Mouse (Mus musculus): ENCODE data around the gene Iqcn. TPM values are rescaled to one million over a fixed set of nuclear protein-coding genes. Genes with fewer than 3 reads are reported as not detected.

The Iqcn gene
- polyA plus RNA-seq, 1 experiment from 2014 or later: not detected

DNA sequence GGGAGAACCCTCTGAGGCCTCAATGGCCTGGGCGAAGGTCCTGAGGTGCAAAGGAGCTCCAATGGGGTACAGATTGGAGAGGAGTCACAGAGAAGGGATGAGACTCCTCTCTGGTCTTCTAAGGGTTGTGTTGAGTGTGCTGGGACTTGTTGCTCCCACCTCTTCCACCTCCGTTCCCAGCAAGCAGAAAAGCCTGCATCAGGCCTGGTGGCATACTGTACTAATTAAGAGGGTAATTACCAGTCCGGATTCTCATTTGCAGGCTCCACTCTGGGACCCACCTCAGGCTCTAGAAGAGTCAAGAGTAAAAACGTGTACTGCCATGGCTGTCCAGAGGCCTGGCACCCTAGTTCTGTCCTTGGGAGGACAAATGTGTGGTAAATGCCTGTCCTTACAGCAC lies 6.3 kb upstream of the Iqcn start:
- H3K9ac ChIP-seq (ENCODE audit: low read depth, low read length): peak overlapping the region; percentile 68
- peaks cover 33% of the 10 kb centered on the region for H3K4me1 ChIP-seq (ENCODE audit: control insufficient read depth, insufficient read depth, low read depth, low read length)
- H3K27ac ChIP-seq (ENCODE audit: low read depth, low read length): peak overlapping the region; percentile 65
- no peaks in the 10 kb centered on the region for H3K9me3 ChIP-seq (ENCODE audit: control insufficient read depth, low read length)
- no peaks in the 10 kb centered on the region for H3K27me3 ChIP-seq (replicated peaks; ENCODE audit: control insufficient read depth, insufficient read depth, low read length)
- peak overlapping the region; percentile 32; the same call in 1 of the 2 replicates for H3K4me3 ChIP-seq (ENCODE audit: low read length)
- H3K36me3 ChIP-seq (ENCODE audit: control insufficient read depth, insufficient read depth, low read length): no peaks in the 10 kb centered on the region
- WGBS: 31% methylated on average over 4 of the region's 4 CpGs
- ATAC-seq: no peak
- peak overlapping the region; percentile 67 for H3K4me2 ChIP-seq (ENCODE audit: low read length)

DNA sequence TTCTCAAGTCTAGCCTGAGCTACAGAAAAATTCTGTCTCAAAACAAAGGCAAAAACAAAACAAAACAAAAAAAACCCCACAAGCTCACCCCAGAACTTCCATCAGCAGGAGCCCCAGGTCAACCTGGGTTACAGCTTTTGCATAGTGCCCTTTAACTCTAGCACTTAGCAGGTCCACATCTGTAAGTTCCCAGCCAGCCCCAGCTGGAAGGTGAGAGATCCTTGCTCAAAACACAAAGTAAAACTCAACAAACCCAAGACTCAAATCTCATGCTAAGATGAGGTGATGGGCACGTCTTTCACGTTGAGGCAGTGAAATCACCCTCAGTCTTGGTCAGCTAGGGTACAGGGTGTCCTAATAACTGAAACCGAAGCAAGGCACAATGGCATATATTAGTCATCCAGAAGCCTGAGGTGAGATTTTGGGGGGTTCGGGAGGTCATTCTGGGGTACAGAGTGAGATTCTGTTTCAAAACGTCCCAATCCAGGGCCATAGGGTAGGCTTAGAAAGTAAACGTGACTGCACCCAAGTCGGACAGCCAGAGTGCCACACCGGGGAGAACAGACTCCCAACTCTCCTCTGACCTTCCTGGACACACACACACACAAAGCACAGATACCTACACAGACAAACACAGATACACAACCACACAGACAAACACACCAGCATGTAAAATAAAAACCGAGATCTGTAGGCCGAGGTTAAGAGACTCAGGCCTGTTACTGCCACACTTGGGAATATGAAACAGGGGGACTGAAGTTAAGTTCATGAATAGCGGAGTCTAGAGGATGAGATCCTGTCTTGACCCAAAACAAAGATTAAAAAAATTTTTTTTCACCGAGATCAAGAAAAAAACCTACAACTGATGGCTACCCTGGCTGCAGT lies 5.6 kb upstream of the Iqcn start:
- H3K27ac ChIP-seq (ENCODE audit: low read depth, low read length): peak overlapping the region; percentile 91
- WGBS: 72% methylated on average over 12 of the region's 12 CpGs
- H3K4me2 ChIP-seq (ENCODE audit: low read length): peak overlapping the region; percentile 65
- peak overlapping the region; percentile 56 for H3K9ac ChIP-seq (ENCODE audit: low read depth, low read length)
- no peaks in the 10 kb centered on the region for H3K36me3 ChIP-seq (ENCODE audit: control insufficient read depth, insufficient read depth, low read length)
- H3K9me3 ChIP-seq (ENCODE audit: control insufficient read depth, low read length): no peaks in the 10 kb centered on the region
- peak overlapping the region; percentile 95 for H3K4me3 ChIP-seq (ENCODE audit: low read length)
- H3K4me1 ChIP-seq (ENCODE audit: control insufficient read depth, insufficient read depth, low read depth, low read length): peaks cover 37% of the 10 kb centered on the region
- ATAC-seq: no peak
- no peaks in the 10 kb centered on the region for H3K27me3 ChIP-seq (replicated peaks; ENCODE audit: control insufficient read depth, insufficient read depth, low read length)

DNA sequence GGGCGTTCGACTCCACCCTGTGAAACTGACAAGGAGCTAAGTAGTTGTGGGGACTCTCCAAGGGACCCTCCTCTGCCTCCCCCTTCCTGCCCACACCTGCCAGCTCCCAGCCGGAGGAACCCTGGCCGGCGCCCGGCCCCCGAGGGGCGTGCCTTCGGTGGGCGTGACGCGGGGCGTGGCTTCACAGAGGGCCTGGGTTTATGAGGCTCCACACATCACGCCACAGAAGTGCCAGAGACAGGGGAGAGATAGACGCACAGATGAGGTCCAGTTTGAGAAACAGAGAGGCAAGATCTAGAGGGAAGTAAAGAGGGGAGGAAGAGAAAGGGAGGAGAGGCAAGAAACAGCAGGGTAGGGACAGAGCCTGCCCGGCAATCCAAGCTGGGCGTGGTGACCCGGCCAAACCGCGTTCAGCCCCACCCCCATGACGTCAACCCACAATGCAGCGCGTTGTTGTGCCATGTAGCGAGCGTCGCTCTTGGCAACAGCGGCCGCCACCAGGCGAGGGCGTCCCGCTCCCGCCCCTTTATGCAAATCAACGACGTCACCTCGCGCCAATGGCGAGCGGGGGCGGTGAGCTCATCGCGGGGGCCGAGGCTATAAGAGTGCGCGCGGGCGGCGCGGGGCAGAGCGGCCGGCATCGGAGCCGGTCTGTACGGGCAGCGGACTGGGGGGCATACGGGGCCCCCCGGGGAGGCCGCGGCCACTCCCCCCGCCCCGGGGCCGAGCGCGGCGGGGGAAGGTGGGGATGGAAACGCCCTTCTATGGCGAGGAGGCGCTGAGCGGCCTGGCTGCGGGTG lies 4.7 kb upstream of the Iqcn start, which contains the start of gene Jund:
Jund (plus strand) TSS at position 640 of the 800 bp plus-strand sequence.
- under 1% methylated on average over 56 of the region's 69 CpGs for WGBS
- H3K9ac ChIP-seq (ENCODE audit: low read depth, low read length): peak within 1 kb of the TSS; percentile 99
- peak within 1 kb of the TSS; percentile 99 for H3K27ac ChIP-seq (ENCODE audit: low read depth, low read length)
- peak; percentile 88 for ATAC-seq
- H3K27me3 ChIP-seq (replicated peaks; ENCODE audit: control insufficient read depth, insufficient read depth, low read length): no peaks in the 10 kb centered on the region
- H3K9me3 ChIP-seq (ENCODE audit: control insufficient read depth, low read length): no peaks in the 10 kb centered on the region
- peaks cover 42% of the 10 kb centered on the region for H3K4me1 ChIP-seq (ENCODE audit: control insufficient read depth, insufficient read depth, low read depth, low read length)
- no peaks in the 10 kb centered on the region for H3K36me3 ChIP-seq (ENCODE audit: control insufficient read depth, insufficient read depth, low read length)
- peak within 1 kb of the TSS; percentile 95 for H3K4me3 ChIP-seq (ENCODE audit: low read length)
- peak within 1 kb of the TSS; percentile 86 for H3K4me2 ChIP-seq (ENCODE audit: low read length)

DNA sequence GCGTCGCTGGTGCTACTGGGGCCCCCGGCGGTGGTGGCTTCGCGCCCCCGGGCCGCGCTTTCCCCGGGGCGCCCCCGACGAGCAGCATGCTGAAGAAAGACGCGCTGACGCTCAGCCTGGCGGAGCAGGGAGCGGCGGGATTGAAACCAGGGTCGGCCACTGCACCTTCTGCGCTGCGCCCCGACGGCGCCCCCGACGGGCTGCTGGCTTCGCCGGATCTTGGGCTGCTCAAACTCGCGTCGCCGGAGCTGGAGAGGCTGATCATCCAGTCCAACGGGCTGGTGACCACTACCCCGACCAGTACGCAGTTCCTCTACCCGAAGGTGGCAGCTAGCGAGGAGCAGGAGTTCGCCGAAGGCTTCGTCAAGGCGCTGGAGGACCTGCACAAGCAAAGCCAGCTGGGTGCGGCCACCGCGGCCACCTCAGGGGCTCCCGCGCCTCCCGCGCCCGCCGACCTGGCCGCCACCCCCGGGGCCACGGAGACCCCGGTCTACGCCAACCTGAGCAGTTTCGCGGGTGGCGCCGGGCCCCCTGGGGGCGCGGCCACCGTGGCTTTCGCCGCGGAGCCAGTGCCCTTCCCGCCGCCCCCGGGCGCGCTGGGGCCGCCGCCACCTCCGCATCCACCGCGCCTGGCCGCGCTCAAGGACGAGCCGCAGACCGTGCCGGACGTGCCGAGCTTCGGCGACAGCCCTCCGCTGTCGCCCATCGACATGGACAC lies 4.0 kb upstream of the Iqcn start:
- Histone ChIP-seq H3K27ac (ENCODE audit: low read depth, low read length) (peak overlapping the region; percentile 99), H3K36me3 (ENCODE audit: control insufficient read depth, insufficient read depth, low read length) (no peaks in the 10 kb centered on the region), H3K9ac (ENCODE audit: low read depth, low read length) (peak overlapping the region; percentile 99), H3K9me3 (ENCODE audit: control insufficient read depth, low read length) (no peaks in the 10 kb centered on the region), H3K4me3 (ENCODE audit: low read length) (peak overlapping the region; percentile 95), H3K27me3 (replicated peaks; ENCODE audit: control insufficient read depth, insufficient read depth, low read length) (no peaks in the 10 kb centered on the region), H3K4me2 (ENCODE audit: low read length) (peak overlapping the region; percentile 86), H3K4me1 (ENCODE audit: control insufficient read depth, insufficient read depth, low read depth, low read length) (peaks cover 42% of the 10 kb centered on the region)
- WGBS: under 1% methylated on average over 76 of the region's 89 CpGs
- ATAC-seq: peak; percentile 5; the same call in 1 of the 2 replicates

DNA sequence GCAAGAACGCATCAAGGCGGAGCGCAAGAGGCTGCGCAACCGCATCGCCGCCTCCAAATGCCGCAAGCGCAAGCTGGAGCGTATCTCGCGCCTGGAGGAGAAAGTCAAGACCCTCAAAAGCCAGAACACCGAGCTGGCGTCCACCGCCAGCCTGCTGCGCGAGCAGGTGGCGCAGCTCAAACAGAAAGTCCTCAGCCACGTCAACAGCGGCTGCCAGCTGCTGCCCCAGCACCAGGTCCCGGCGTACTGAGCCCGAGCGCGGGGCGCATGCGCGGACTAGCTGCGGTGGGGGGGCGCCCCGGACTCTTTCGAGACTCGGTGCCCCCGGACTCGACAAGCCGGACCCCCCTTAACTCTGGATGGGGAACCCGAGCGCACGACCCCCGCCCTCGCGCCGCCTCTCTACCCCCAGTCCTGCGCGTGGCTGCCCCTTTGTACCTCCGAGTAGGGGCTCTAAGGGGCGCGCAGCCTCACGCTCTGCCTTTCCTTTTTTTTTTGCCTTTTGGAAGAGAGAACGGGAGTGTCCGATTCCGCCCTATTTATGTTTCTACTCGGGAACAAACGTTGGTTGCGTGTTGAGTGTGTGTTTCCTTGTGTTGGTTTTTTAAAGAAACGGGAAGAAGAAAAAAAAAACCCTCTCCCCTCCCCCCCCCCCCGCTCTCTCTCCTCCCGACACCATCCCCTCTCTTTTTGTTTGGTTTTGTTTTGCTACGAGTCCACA lies 3.3 kb upstream of the Iqcn start:
- H3K9ac ChIP-seq (ENCODE audit: low read depth, low read length): peak overlapping the region; percentile 99
- H3K27ac ChIP-seq (ENCODE audit: low read depth, low read length): peak overlapping the region; percentile 99
- H3K4me2 ChIP-seq (ENCODE audit: low read length): peak overlapping the region; percentile 86
- no peaks in the 10 kb centered on the region for H3K27me3 ChIP-seq (replicated peaks; ENCODE audit: control insufficient read depth, insufficient read depth, low read length)
- peaks cover 42% of the 10 kb centered on the region for H3K4me1 ChIP-seq (ENCODE audit: control insufficient read depth, insufficient read depth, low read depth, low read length)
- H3K4me3 ChIP-seq (ENCODE audit: low read length): peak overlapping the region; percentile 95
- H3K36me3 ChIP-seq (ENCODE audit: control insufficient read depth, insufficient read depth, low read length): no peaks in the 10 kb centered on the region
- no peaks in the 10 kb centered on the region for H3K9me3 ChIP-seq (ENCODE audit: control insufficient read depth, low read length)
- WGBS: under 1% methylated on average over 48 of the region's 59 CpGs
- peak; percentile 7; the same call in 1 of the 2 replicates for ATAC-seq

DNA sequence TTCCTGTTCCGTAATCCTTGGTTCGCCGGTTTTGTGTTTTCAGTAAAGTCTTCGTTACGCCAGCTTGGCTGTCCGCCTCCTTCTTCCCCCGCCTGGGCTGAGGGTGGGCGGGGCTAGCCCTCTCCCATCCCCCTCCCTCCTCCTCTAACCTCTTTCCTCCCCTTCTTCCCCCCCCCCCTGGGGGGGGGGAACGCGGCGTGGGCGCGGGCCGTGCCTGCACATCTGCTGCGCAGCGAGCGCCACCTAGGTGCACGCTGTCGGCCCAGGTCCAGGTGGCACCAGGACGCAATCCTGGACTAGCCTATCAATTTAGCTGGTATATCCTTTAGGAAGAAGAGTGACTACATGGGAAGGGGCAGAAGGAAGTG lies 2.7 kb upstream of the Iqcn start:
- Histone ChIP-seq H3K9me3 (ENCODE audit: control insufficient read depth, low read length) (no peaks in the 10 kb centered on the region), H3K4me1 (ENCODE audit: control insufficient read depth, insufficient read depth, low read depth, low read length) (peaks cover 42% of the 10 kb centered on the region), H3K4me3 (ENCODE audit: low read length) (peak overlapping the region; percentile 95), H3K4me2 (ENCODE audit: low read length) (peak overlapping the region; percentile 86), H3K9ac (ENCODE audit: low read depth, low read length) (peak overlapping the region; percentile 99), H3K36me3 (ENCODE audit: control insufficient read depth, insufficient read depth, low read length) (no peaks in the 10 kb centered on the region), H3K27ac (ENCODE audit: low read depth, low read length) (peak overlapping the region; percentile 99), H3K27me3 (replicated peaks; ENCODE audit: control insufficient read depth, insufficient read depth, low read length) (no peaks in the 10 kb centered on the region)
- WGBS: under 1% methylated on average over 20 of the region's 20 CpGs
- peak; percentile 24 for ATAC-seq

DNA sequence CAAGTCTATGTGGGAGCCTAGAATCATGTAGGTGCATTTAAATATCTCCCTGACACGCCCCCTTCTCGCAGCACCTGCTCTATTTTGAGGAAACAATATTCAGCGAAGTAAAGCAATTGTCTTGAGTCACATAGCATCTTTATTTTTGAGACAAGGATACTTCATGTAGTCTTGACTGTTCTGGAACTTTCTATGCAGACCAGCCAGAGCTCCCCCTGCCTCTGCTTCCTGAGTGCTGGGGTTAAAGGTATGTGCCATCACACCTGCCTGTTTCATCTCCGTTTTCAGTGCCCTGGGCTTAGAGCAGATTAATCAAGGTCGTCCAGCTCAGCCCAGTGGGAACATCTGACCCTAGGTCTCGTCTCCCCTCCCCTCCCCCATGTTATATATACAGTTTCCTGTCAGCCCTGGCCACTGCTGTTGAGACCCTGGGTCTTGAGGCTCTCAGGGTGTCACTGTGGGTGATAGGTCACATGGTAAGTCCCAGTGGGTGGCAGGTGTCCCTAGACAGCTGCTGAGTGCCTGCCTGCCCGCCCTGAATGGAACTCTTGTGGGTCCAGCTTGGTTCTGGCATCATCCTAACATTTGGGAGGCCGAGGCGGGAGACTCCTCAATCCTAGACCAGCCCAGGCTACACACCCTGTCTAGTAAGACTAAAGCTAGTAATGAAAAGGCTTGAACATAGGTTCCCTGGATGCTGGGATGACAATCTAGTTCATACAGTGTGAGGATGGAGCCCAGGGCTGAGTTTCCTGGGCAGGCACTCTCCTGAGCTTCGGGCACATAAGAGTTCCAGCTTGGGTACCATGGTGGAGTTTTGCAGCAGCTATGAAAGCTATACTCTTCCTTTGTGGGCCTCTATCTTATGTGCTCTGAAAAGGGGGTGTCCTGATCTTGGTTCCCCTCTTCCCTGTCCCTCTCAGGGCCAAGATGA lies 1.9 kb upstream of the Iqcn start:
- Histone ChIP-seq H3K36me3 (ENCODE audit: control insufficient read depth, insufficient read depth, low read length) (no peaks in the 10 kb centered on the region), H3K27ac (ENCODE audit: low read depth, low read length) (peak overlapping the region; percentile 99), H3K9ac (ENCODE audit: low read depth, low read length) (peak overlapping the region; percentile 99), H3K9me3 (ENCODE audit: control insufficient read depth, low read length) (no peaks in the 10 kb centered on the region), H3K4me2 (ENCODE audit: low read length) (peak overlapping the region; percentile 86), H3K27me3 (replicated peaks; ENCODE audit: control insufficient read depth, insufficient read depth, low read length) (no peaks in the 10 kb centered on the region), H3K4me3 (ENCODE audit: low read length) (peak overlapping the region; percentile 95), H3K4me1 (ENCODE audit: control insufficient read depth, insufficient read depth, low read depth, low read length) (peaks cover 40% of the 10 kb centered on the region)
- 52% methylated on average over 10 of the region's 10 CpGs for WGBS
- ATAC-seq: no peak
